Mouse (Mus musculus): Measurements from ENCODE around the gene Tmem121. TPM values are rescaled to one million over a fixed set of nuclear protein-coding genes. Genes with fewer than 3 reads are reported as not detected.

Gene Tmem121
- polyA plus RNA-seq, 1 experiment from 2014 or later, result 0.52 TPM

- WGBS (ENCODE audit: insufficient replicate concordance), result 28% methylated on average over 15 of the region's 15 CpGs
- H3K36me3 ChIP-seq, result peaks cover 19% of the 10 kb centered on the region
- DNase-seq, result no peak
- peak overlapping the region; percentile 96 for H3K4me2 ChIP-seq
- H3K4me1 ChIP-seq (replicated peaks), result peaks cover 75% of the 10 kb centered on the region
- no peak for ATAC-seq (ENCODE audit: low read depth)
- H3K9me3 ChIP-seq (replicated peaks), result no peaks in the 10 kb centered on the region
- H3K4me3 ChIP-seq (replicated peaks), result peak overlapping the region; percentile 66
- peaks cover 53% of the 10 kb centered on the region for H3K27me3 ChIP-seq
- H3K27ac ChIP-seq, result peak overlapping the region; percentile 61
- H3K9ac ChIP-seq, result peak overlapping the region; percentile 72; the same call in 1 of the 2 replicates
These were observed 43.4 kb upstream of the Tmem121 start for GRCm38 (mm10) chr12:113142021-113142975.

GRCm38 (mm10) chr12:113143164-113143563 lies 42.6 kb upstream of the Tmem121 start:
- ATAC-seq (ENCODE audit: low read depth) (no peak), DNase-seq (no peak)
- no peak overlapping the region for H3K9ac ChIP-seq
- no peaks in the 10 kb centered on the region for H3K9me3 ChIP-seq (replicated peaks)
- WGBS (ENCODE audit: insufficient replicate concordance), result 41% methylated on average over 7 of the region's 7 CpGs
- peak overlapping the region; percentile 26 for H3K4me2 ChIP-seq
- H3K27me3 ChIP-seq, result peaks cover 61% of the 10 kb centered on the region
- H3K36me3 ChIP-seq, result peaks cover 11% of the 10 kb centered on the region
- H3K4me1 ChIP-seq (replicated peaks), result peaks cover 79% of the 10 kb centered on the region
- H3K27ac ChIP-seq, result no peak overlapping the region
- peak overlapping the region; percentile 2; the same call in 1 of the 2 replicates for H3K4me3 ChIP-seq (replicated peaks)

GRCm38 (mm10) chr12:113144001-113144756 lies 41.6 kb upstream of the Tmem121 start:
- no peak for ATAC-seq (ENCODE audit: low read depth)
- DNase-seq, result no peak
- Histone ChIP-seq H3K4me1 (replicated peaks) (peaks cover 86% of the 10 kb centered on the region), H3K9me3 (replicated peaks) (no peaks in the 10 kb centered on the region), H3K36me3 (peaks cover 11% of the 10 kb centered on the region), H3K4me3 (replicated peaks) (no peak overlapping the region), H3K9ac (no peak overlapping the region), H3K27ac (no peak overlapping the region), H3K27me3 (peaks cover 71% of the 10 kb centered on the region), H3K4me2 (no peak overlapping the region)
- 65% methylated on average over 20 of the region's 20 CpGs for WGBS (ENCODE audit: insufficient replicate concordance)

GRCm38 (mm10) chr12:113144886-113145285 lies 40.8 kb upstream of the Tmem121 start:
- H3K9me3 ChIP-seq (replicated peaks), result no peaks in the 10 kb centered on the region
- no peak overlapping the region for H3K4me3 ChIP-seq (replicated peaks)
- H3K27ac ChIP-seq, result no peak overlapping the region
- H3K4me2 ChIP-seq, result no peak overlapping the region
- WGBS (ENCODE audit: insufficient replicate concordance), result 85% methylated on average over 16 of the region's 16 CpGs
- peaks cover 11% of the 10 kb centered on the region for H3K36me3 ChIP-seq
- H3K4me1 ChIP-seq (replicated peaks), result peaks cover 81% of the 10 kb centered on the region
- H3K9ac ChIP-seq, result no peak overlapping the region
- no peak for DNase-seq
- ATAC-seq (ENCODE audit: low read depth), result no peak
- peaks cover 79% of the 10 kb centered on the region for H3K27me3 ChIP-seq

- ATAC-seq (ENCODE audit: low read depth), result no peak
- Histone ChIP-seq H3K36me3 (peaks cover 11% of the 10 kb centered on the region), H3K9me3 (replicated peaks) (no peaks in the 10 kb centered on the region), H3K4me3 (replicated peaks) (no peak overlapping the region), H3K27ac (no peak overlapping the region), H3K4me2 (no peak overlapping the region), H3K9ac (no peak overlapping the region), H3K27me3 (peaks cover 79% of the 10 kb centered on the region), H3K4me1 (replicated peaks) (peaks cover 78% of the 10 kb centered on the region)
- WGBS (ENCODE audit: insufficient replicate concordance), result 74% methylated on average over 5 of the region's 5 CpGs
- DNase-seq, result no peak
These were observed 40.1 kb upstream of the Tmem121 start for GRCm38 (mm10) chr12:113145591-113145990.

- no peak within 1 kb of the TSS for H3K27ac ChIP-seq
- peak; percentile 75 for DNase-seq
- peaks cover 78% of the 10 kb centered on the region for H3K4me1 ChIP-seq (replicated peaks)
- H3K4me2 ChIP-seq, result peak within 1 kb of the TSS; percentile 44
- H3K9me3 ChIP-seq (replicated peaks), result no peaks in the 10 kb centered on the region
- 14% methylated on average over 45 of the region's 45 CpGs for WGBS (ENCODE audit: insufficient replicate concordance)
- peaks cover 79% of the 10 kb centered on the region for H3K27me3 ChIP-seq
- ATAC-seq (ENCODE audit: low read depth), result peak; percentile 23
- peak within 1 kb of the TSS; percentile 9; the same call in 1 of the 2 replicates for H3K4me3 ChIP-seq (replicated peaks)
- peaks cover 11% of the 10 kb centered on the region for H3K36me3 ChIP-seq
- no peak within 1 kb of the TSS for H3K9ac ChIP-seq
These were observed 39.3 kb upstream of the Tmem121 start, which contains the start of gene Crip1 for GRCm38 (mm10) chr12:113146112-113147057. Gene Crip1, plus strand, starts transcription at chr12:113146316.

- no peak overlapping the region for H3K9ac ChIP-seq
- H3K4me1 ChIP-seq (replicated peaks), result peaks cover 78% of the 10 kb centered on the region
- DNase-seq, result no peak
These were observed 38.2 kb upstream of the Tmem121 start for GRCm38 (mm10) chr12:113147481-113147880.

GRCm38 (mm10) chr12:113148381-113149035 lies 37.2 kb upstream of the Tmem121 start:
- peaks cover 11% of the 10 kb centered on the region for H3K36me3 ChIP-seq
- no peak overlapping the region for H3K4me2 ChIP-seq
- H3K27me3 ChIP-seq, result peaks cover 77% of the 10 kb centered on the region
- WGBS (ENCODE audit: insufficient replicate concordance), result 21% methylated on average over 16 of the region's 16 CpGs
- DNase-seq, result peak; percentile 52
- no peak overlapping the region for H3K9ac ChIP-seq
- no peak overlapping the region for H3K27ac ChIP-seq
- H3K4me3 ChIP-seq (replicated peaks), result no peak overlapping the region
- peak; percentile 37 for ATAC-seq (ENCODE audit: low read depth)
- no peaks in the 10 kb centered on the region for H3K9me3 ChIP-seq (replicated peaks)
- H3K4me1 ChIP-seq (replicated peaks), result peaks cover 77% of the 10 kb centered on the region

More at GRCm38 (mm10) chr12:113147481-113147880, 38.2 kb upstream of the Tmem121 start:
- 71% methylated on average over 8 of the region's 8 CpGs for WGBS (ENCODE audit: insufficient replicate concordance)
- no peak for ATAC-seq (ENCODE audit: low read depth)
- Histone ChIP-seq H3K9me3 (replicated peaks) (no peaks in the 10 kb centered on the region), H3K27me3 (peaks cover 79% of the 10 kb centered on the region), H3K4me2 (no peak overlapping the region), H3K27ac (no peak overlapping the region), H3K36me3 (peaks cover 11% of the 10 kb centered on the region), H3K4me3 (replicated peaks) (no peak overlapping the region)

GRCm38 (mm10) chr12:113149341-113149740 lies 36.4 kb upstream of the Tmem121 start:
- ATAC-seq (ENCODE audit: low read depth) (no peak), DNase-seq (no peak)
- peaks cover 73% of the 10 kb centered on the region for H3K4me1 ChIP-seq (replicated peaks)
- H3K9ac ChIP-seq, result no peak overlapping the region
- no peak overlapping the region for H3K27ac ChIP-seq
- 59% methylated on average over 4 of the region's 4 CpGs for WGBS (ENCODE audit: insufficient replicate concordance)
- no peak overlapping the region for H3K4me2 ChIP-seq
- no peak overlapping the region for H3K4me3 ChIP-seq (replicated peaks)
- peaks cover 7% of the 10 kb centered on the region for H3K36me3 ChIP-seq
- no peaks in the 10 kb centered on the region for H3K9me3 ChIP-seq (replicated peaks)
- H3K27me3 ChIP-seq, result peaks cover 73% of the 10 kb centered on the region

GRCm38 (mm10) chr12:113149896-113150295 lies 35.8 kb upstream of the Tmem121 start:
- Histone ChIP-seq H3K4me3 (replicated peaks) (no peak overlapping the region), H3K4me2 (no peak overlapping the region), H3K27ac (no peak overlapping the region), H3K9me3 (replicated peaks) (no peaks in the 10 kb centered on the region), H3K27me3 (peaks cover 75% of the 10 kb centered on the region), H3K4me1 (replicated peaks) (peaks cover 76% of the 10 kb centered on the region), H3K36me3 (peaks cover 3% of the 10 kb centered on the region), H3K9ac (no peak overlapping the region)
- 47% methylated on average over 3 of the region's 3 CpGs for WGBS (ENCODE audit: insufficient replicate concordance)
- ATAC-seq (ENCODE audit: low read depth) (no peak), DNase-seq (no peak)
